Comparison of ENCODE assay signal across 29 mouse cellular contexts in genomic region chr19:3405531-3406281, GRCm38 (mm10). TPM values are rescaled to one million over a fixed set of nuclear protein-coding genes. Genes with fewer than 3 reads are reported as not detected.
"Had no signal": no experiment of that assay in that cellular context is flagged by ENCODE, and none has a peak within 500 bp of the region (broad histone marks: within the 10 kb centered on the region; RNA-seq: fewer than 3 reads in every experiment).

No protein-coding gene starts in this region.

- H3K4me2 ChIP-seq: heart, embryonic 11.5 days; heart, embryonic 13.5 days; heart, embryonic 15.5 days; hindbrain, embryonic 13.5 days; hindbrain, embryonic 15.5 days; kidney, embryonic 15.5 days; limb, embryonic 13.5 days; limb, embryonic 15.5 days; liver, embryonic 12.5 days had no signal

- H3K4me1 ChIP-seq: hindbrain, embryonic 13.5 days; kidney, embryonic 15.5 days; limb, embryonic 13.5 days; limb, embryonic 15.5 days; liver, embryonic 12.5 days had no signal

- H3K27ac ChIP-seq: heart, adult 2 months; heart, embryonic 13.5 days; heart, embryonic 15.5 days; hindbrain, embryonic 13.5 days; hindbrain, embryonic 15.5 days; hindbrain, postnatal 0 days; kidney, embryonic 15.5 days; kidney, postnatal 0 days; limb, embryonic 13.5 days; limb, embryonic 15.5 days; liver, embryonic 12.5 days; liver, embryonic 14.5 days had no signal

- H3K9ac ChIP-seq: heart, embryonic 13.5 days; heart, embryonic 15.5 days; hindbrain, embryonic 13.5 days; hindbrain, embryonic 15.5 days; kidney, embryonic 15.5 days; limb, embryonic 13.5 days; limb, embryonic 15.5 days; liver, embryonic 12.5 days; liver, embryonic 14.5 days had no signal

- DNase-seq: gastrocnemius, postnatal 14 days; gastrocnemius, postnatal 36 days; heart, adult 11 months; heart, adult 2 months; heart, postnatal 14 days; heart, postnatal 36 days; kidney, adult 11 months; kidney, adult 2 months; kidney, adult 9 months; kidney, postnatal 14 days; kidney, postnatal 36 days; layer of hippocampus, adult 9-11 months; layer of hippocampus, postnatal 36 days; left cerebral cortex, postnatal 4 days had no signal

- H3K36me3 ChIP-seq: heart, embryonic 15.5 days; hindbrain, embryonic 13.5 days; hindbrain, embryonic 15.5 days; kidney, embryonic 15.5 days; limb, embryonic 13.5 days; limb, embryonic 15.5 days; liver, embryonic 12.5 days had no signal

- H3K4me3 ChIP-seq: heart, adult 2 months; heart, embryonic 13.5 days; heart, embryonic 15.5 days; hindbrain, embryonic 13.5 days; hindbrain, embryonic 15.5 days; kidney, embryonic 15.5 days; limb, embryonic 13.5 days; limb, embryonic 15.5 days; liver, embryonic 12.5 days had no signal

- H3K27me3 ChIP-seq: hindbrain, embryonic 15.5 days; kidney, embryonic 15.5 days; limb, embryonic 15.5 days had no signal

- ATAC-seq: hindbrain, postnatal 0 days; intestine, embryonic 16.5 days; liver, embryonic 12.5 days had no signal

- H3K9me3 ChIP-seq: heart, embryonic 13.5 days; heart, embryonic 15.5 days; hindbrain, embryonic 15.5 days; kidney, embryonic 15.5 days; limb, embryonic 15.5 days; liver, embryonic 12.5 days had no signal

RNA-seq across cellular contexts. Expression of gene Gal, which starts 8.6 kb away (rescaled TPM):
- polyA plus RNA-seq: liver, adult 2 months; liver, embryonic 16.5 days had no signal
